Mouse (Mus musculus) heart, embryonic 14.5 days (tissue): ENCODE data around the gene Capns1. TPM values are rescaled to one million over a fixed set of nuclear protein-coding genes. Genes with fewer than 3 reads are reported as not detected.

Experiments
- ATAC-seq: fragments of 200-750 bp; cut with Nextera tagmentation; 2 replicates; pipeline ENCODE4 v1.8.0; 2017; ENCODE audit warnings: low read depth, moderate TSS enrichment; ENCODE audit not compliant: insufficient number of reproducible peaks, insufficient read depth, low FRiP score
- H3K27ac ChIP-seq, 2 experiments: fragments of 200-500 bp in 1 of 2; fragments of 300-500 bp in 1 of 2; sonication (generic) in 1 of 2; replicated peaks in 1 of 2; 2 replicates each; pipeline ENCODE4 v1.5.1; 2012 to 2014; ENCODE audit warnings: low read depth in 2 of 2, low read length in 2 of 2, control low read depth in 1 of 2, mild to moderate bottlenecking in 1 of 2, mixed read lengths in 1 of 2; ENCODE audit not compliant: control insufficient read depth in 1 of 2, insufficient read depth in 1 of 2
- H3K27me3 ChIP-seq: fragments of 300-500 bp; sonication (generic); 2 replicates; pipeline ENCODE4 v1.6.1; 2014; ENCODE audit warnings: mild to moderate bottlenecking, low read length, control low read depth; ENCODE audit not compliant: control insufficient read depth, insufficient read depth
- H3K36me3 ChIP-seq: fragments of 300-500 bp; sonication (generic); 2 replicates; pipeline ENCODE4 v1.6.1; 2014; ENCODE audit warnings: mild to moderate bottlenecking, control low read depth, low read length, mixed read lengths; ENCODE audit not compliant: control insufficient read depth, insufficient read depth
- H3K4me1 ChIP-seq, 2 experiments: fragments of 200-500 bp in 1 of 2; fragments of 300-500 bp in 1 of 2; sonication (generic) in 1 of 2; 2 replicates each; pipeline ENCODE4 v1.6.1; 2012 to 2014; ENCODE audit warnings: low read length in 2 of 2, control low read depth in 1 of 2, mixed read lengths in 1 of 2; ENCODE audit not compliant: control insufficient read depth in 2 of 2, insufficient read depth in 2 of 2
- H3K4me2 ChIP-seq: fragments of 300-500 bp; sonication (generic); 2 replicates; pipeline ENCODE4 v1.6.1; 2014; ENCODE audit warnings: mild to moderate bottlenecking, low read length
- H3K4me3 ChIP-seq, 2 experiments: fragments of 200-500 bp in 1 of 2; fragments of 300-500 bp in 1 of 2; sonication (generic) in 1 of 2; 2 replicates each; pipeline ENCODE4 v1.5.1; 2012 to 2014; ENCODE audit warnings: low read length in 2 of 2, mild to moderate bottlenecking in 2 of 2, control low read depth in 1 of 2, low read depth in 1 of 2, moderate library complexity in 1 of 2; ENCODE audit not compliant: control insufficient read depth in 1 of 2, insufficient read depth in 1 of 2
- H3K9ac ChIP-seq: fragments of 300-500 bp; sonication (generic); 2 replicates; pipeline ENCODE4 v1.6.1; 2014; ENCODE audit warnings: mild to moderate bottlenecking, low read length
- H3K9me3 ChIP-seq: fragments of 300-500 bp; sonication (generic); 2 replicates; pipeline ENCODE4 v1.6.1; 2016; ENCODE audit warnings: low read length, control low read depth; ENCODE audit not compliant: control insufficient read depth
- WGBS: fragments of 180-500 bp; shearing (Covaris S2); extraction: QIAGEN DNeasy Blood & Tissue Kit; methylation state at CpG from one replicate; pipeline ENCODE4 v1.1.7; 2014; 5-methylcytosine and 5-hydroxymethylcytosine counted together
- polyA plus RNA-seq: library from polyadenylated mRNA; unstranded; fragments of >200 nt; fragmentation: Nextera tagmentation; extraction: Ambion mirVana; gene quantifications from 2 replicates; pipeline ENCODE4 v1.2.1, GENCODE M21; 2014

Gene Capns1
- polyA plus RNA-seq, 1 experiment from 2014 or later: 73.7 TPM

GRCm38 (mm10) chr7:30194884-30195283, 3.7 kb downstream of the Capns1 start:
- 0% methylated on average over 28 of the region's 28 CpGs for WGBS
- Histone ChIP-seq H3K4me3 (peak overlapping the region; percentile 71 to 75), H3K4me1 (peaks cover 12 to 16% of the 10 kb centered on the region in 2 experiments), H3K9ac (peak overlapping the region; percentile 86), H3K4me2 (peak overlapping the region; percentile 87), H3K36me3 (peaks cover 29% of the 10 kb centered on the region), H3K27me3 (no peaks in the 10 kb centered on the region), H3K9me3 (no peaks in the 10 kb centered on the region), H3K27ac (peak overlapping the region; percentile 80 to 87)
- ATAC-seq: peak; percentile 88

- peaks cover 12 to 16% of the 10 kb centered on the region in 2 experiments for H3K4me1 ChIP-seq
- no peaks in the 10 kb centered on the region for H3K9me3 ChIP-seq
- under 1% methylated on average over 26 of the region's 26 CpGs for WGBS
- no peaks in the 10 kb centered on the region for H3K27me3 ChIP-seq
- H3K27ac ChIP-seq: peak overlapping the region; percentile 80 to 87
- ATAC-seq: peak; percentile 8; the same call in 1 of the 2 replicates
- H3K4me2 ChIP-seq: peak overlapping the region; percentile 87
- H3K36me3 ChIP-seq: peaks cover 36% of the 10 kb centered on the region
- peak overlapping the region; percentile 71 to 75 for H3K4me3 ChIP-seq
- peak overlapping the region; percentile 86 for H3K9ac ChIP-seq
Observed at GRCm38 (mm10) chr7:30194101-30194831, 4.3 kb downstream of the Capns1 start.

GRCm38 (mm10) chr7:30193581-30194100, 5.0 kb downstream of the Capns1 start:
- ATAC-seq: peak; percentile 52
- H3K4me3 ChIP-seq: peak overlapping the region; percentile 71 to 75
- WGBS: 1% methylated on average over 26 of the region's 26 CpGs
- no peaks in the 10 kb centered on the region for H3K9me3 ChIP-seq
- H3K36me3 ChIP-seq: peaks cover 42% of the 10 kb centered on the region
- H3K27ac ChIP-seq: peak overlapping the region in 1 of 2 experiments; percentile 87; a peak in 2 of 4 replicates
- H3K4me1 ChIP-seq: peaks cover 12 to 16% of the 10 kb centered on the region in 2 experiments
- peak overlapping the region; percentile 87 for H3K4me2 ChIP-seq
- peak overlapping the region; percentile 86 for H3K9ac ChIP-seq
- H3K27me3 ChIP-seq: no peaks in the 10 kb centered on the region

GRCm38 (mm10) chr7:30193013-30193412, 5.6 kb downstream of the Capns1 start:
- no peak for ATAC-seq
- peak overlapping the region; percentile 87 for H3K4me2 ChIP-seq
- H3K4me1 ChIP-seq: peaks cover 9 to 12% of the 10 kb centered on the region in 2 experiments
- H3K4me3 ChIP-seq: peak overlapping the region; percentile 71 to 75; a peak in 3 of 4 replicates
- H3K27me3 ChIP-seq: no peaks in the 10 kb centered on the region
- H3K9ac ChIP-seq: peak overlapping the region; percentile 64
- no peak overlapping the region for H3K27ac ChIP-seq
- no peaks in the 10 kb centered on the region for H3K9me3 ChIP-seq
- H3K36me3 ChIP-seq: peaks cover 48% of the 10 kb centered on the region
- 34% methylated on average over 9 of the region's 9 CpGs for WGBS

- ATAC-seq: no peak
- Histone ChIP-seq H3K4me3 (no peak overlapping the region), H3K9ac (no peak overlapping the region), H3K27ac (no peak overlapping the region), H3K36me3 (peaks cover 57% of the 10 kb centered on the region), H3K27me3 (no peaks in the 10 kb centered on the region), H3K4me1 (peaks cover 8 to 12% of the 10 kb centered on the region in 2 experiments), H3K9me3 (no peaks in the 10 kb centered on the region), H3K4me2 (no peak overlapping the region)
- 88% methylated on average over 12 of the region's 12 CpGs for WGBS
Observed at GRCm38 (mm10) chr7:30192088-30192487, 6.5 kb downstream of the Capns1 start.

- no peak overlapping the region for H3K4me3 ChIP-seq
- no peak overlapping the region for H3K9ac ChIP-seq
- 77% methylated on average over 4 of the region's 4 CpGs for WGBS
- peaks cover 77% of the 10 kb centered on the region for H3K36me3 ChIP-seq
- no peak overlapping the region for H3K4me2 ChIP-seq
- H3K4me1 ChIP-seq: peaks cover 9 to 19% of the 10 kb centered on the region in 2 experiments
- no peaks in the 10 kb centered on the region for H3K9me3 ChIP-seq
- no peaks in the 10 kb centered on the region for H3K27me3 ChIP-seq
- no peak overlapping the region for H3K27ac ChIP-seq
- ATAC-seq: no peak
Observed at GRCm38 (mm10) chr7:30189116-30189491, 9.5 kb downstream of the Capns1 start.

GRCm38 (mm10) chr7:30188344-30189115, 10.1 kb downstream of the Capns1 start:
- H3K4me3 ChIP-seq: no peak overlapping the region
- H3K27me3 ChIP-seq: no peaks in the 10 kb centered on the region
- WGBS: 69% methylated on average over 12 of the region's 12 CpGs
- peaks cover 77% of the 10 kb centered on the region for H3K36me3 ChIP-seq
- no peaks in the 10 kb centered on the region for H3K9me3 ChIP-seq
- peaks cover 10 to 18% of the 10 kb centered on the region in 2 experiments for H3K4me1 ChIP-seq
- H3K4me2 ChIP-seq: no peak overlapping the region
- ATAC-seq: no peak
- no peak overlapping the region for H3K9ac ChIP-seq
- H3K27ac ChIP-seq: no peak overlapping the region
